Mouse (Mus musculus) 3T3-L1 (cell line): Measurements from ENCODE around the gene Kif13a.

ENCODE experiments used
- DNase-seq: peaks from one replicate; pipeline ENCODE4 v3.0.0-alpha.2; 2015; ENCODE audit warnings: low read depth, low spot score

Gene Kif13a

GRCm38 (mm10) chr13:46929719-46930658 lies at the start of gene Kif13a:
Kif13a (minus strand) TSS chr13:46929867.
- peak; percentile 94 for DNase-seq

GRCm38 (mm10) chr13:46976532-46976931 lies 46.9 kb upstream of the Kif13a start:
- DNase-seq = peak; percentile 18

- DNase-seq = peak; percentile 9
Observed at GRCm38 (mm10) chr13:46975930-46976329, 46.3 kb upstream of the Kif13a start.

- no peak for DNase-seq
Observed at GRCm38 (mm10) chr13:46975031-46975551, 45.4 kb upstream of the Kif13a start.

GRCm38 (mm10) chr13:46970286-46970945 lies 40.7 kb upstream of the Kif13a start:
- DNase-seq = no peak

GRCm38 (mm10) chr13:46968626-46969025 lies 39.0 kb upstream of the Kif13a start:
- DNase-seq = peak; percentile 9

DNA sequence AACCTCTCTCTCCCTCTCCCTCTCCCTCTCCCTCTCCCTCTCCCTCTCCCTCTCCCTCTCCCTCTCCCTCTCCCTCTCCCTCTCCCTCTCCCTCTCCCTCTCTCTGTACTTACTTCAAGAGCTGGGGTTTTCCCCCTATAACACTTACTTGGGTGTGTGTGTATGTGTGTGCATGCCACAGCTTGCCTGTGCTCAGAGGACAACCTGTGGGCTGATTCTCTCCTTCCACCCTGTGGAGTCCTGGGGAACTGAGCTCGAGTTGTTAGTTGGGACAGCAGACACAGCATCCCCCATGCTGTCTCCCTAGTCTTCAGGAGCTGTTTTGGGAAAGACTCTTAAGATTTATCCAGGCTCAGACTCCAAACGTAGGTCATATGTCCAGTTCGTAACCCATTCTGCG lies 37.6 kb upstream of the Kif13a start:
- DNase-seq = no peak

GRCm38 (mm10) chr13:46960878-46961474 lies 31.3 kb upstream of the Kif13a start:
- no peak for DNase-seq

- DNase-seq = peak; percentile 59
Observed at GRCm38 (mm10) chr13:46959139-46959538, 29.5 kb upstream of the Kif13a start.

DNA sequence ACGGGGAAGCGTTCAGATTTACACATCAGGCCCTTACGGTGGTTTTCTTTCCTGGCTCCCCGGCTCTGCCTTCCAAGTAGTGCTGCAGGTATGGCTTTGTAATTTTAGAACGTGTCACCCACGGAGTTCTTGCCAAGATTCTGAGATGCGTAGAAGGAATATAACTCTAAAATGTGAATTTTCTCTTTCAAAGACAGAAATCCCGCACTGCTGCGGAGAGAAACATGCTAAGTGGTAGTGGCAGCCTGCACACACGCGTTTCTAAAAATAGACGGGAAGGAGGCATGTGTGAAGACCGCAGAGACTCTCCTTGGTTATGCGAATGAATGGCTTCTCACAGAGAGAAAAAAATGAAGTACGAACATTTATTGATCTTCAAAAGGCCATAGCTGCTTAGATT lies 21.5 kb upstream of the Kif13a start:
- no peak for DNase-seq

DNA sequence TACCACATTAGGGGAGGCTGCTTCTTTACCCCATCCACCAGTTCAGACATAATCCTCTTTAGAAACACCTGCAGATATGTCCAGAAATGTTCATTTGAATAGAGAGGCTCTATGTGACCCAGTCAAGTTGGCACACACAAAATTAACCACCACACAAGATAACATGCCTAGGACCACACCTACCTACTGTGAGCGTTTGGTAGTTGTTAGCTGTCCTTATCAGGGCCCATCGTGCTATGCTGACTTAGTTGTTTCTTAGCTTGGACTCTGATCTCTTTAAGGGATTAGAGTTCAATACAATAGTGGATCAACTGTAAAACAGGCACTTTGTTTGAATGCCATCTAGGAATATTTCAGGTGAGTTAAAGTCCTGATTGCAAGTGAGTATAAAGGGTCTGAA lies 20.1 kb upstream of the Kif13a start:
- no peak for DNase-seq

GRCm38 (mm10) chr13:46948027-46948426 lies 18.4 kb upstream of the Kif13a start:
- no peak for DNase-seq

DNA sequence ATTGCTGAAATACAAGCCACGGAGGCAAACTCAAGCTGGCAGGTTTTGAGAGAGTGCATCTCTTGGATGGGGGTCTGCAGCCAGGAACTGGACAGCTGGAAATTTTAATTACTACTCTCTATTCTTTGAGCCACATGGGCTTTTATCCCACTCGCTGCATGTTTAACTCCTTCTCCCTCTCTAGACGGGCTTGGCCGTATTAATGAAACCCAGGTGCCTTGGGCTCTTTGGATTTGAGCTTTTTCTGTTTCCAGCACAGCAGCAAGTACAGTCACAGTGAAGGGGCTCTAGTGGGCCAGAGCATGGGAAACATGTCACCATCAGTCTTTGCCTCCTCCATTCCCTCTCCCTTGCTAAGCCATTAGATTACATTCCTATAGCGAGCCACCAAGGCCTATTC lies 16.4 kb upstream of the Kif13a start:
- DNase-seq = no peak

DNA sequence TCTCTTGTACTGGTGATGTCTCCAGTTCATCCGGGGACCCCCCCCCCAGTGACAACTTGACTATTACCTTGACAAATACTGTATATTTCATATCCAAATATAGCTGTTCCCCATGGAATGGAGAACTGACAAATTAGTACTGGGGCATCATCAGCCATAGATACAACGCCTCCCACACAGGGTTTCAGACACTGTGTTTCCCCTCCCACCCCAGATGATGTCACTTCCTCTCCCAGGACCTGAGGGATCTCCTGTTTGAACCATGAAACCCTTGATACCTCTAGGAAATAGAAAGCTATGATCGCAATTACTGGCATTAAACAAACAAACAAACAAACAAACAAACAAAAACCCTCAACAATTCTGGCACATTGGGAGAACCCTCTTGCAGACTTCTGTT lies 15.6 kb upstream of the Kif13a start:
- no peak for DNase-seq

GRCm38 (mm10) chr13:46943294-46943693 lies 13.6 kb upstream of the Kif13a start:
- no peak for DNase-seq

DNA sequence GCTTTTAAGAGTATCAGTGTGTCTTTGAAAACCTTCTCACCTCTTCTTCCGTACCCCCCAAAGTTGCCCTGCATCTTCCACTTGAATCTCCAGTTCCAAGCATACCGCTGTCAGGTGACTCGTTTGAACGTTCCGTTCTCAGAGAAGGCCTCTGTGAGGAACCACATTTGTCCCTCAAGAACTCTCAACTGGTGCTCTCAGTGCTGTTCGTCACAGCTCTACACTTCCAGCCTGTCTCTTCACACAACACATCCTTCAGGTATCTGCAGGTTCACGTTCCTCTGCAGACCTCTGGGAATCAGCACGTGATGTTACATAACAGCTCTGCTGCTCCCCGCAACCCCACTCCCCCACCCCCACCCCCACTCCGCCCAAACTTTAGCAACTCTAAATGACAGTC lies 4.4 kb upstream of the Kif13a start:
- DNase-seq = no peak

DNA sequence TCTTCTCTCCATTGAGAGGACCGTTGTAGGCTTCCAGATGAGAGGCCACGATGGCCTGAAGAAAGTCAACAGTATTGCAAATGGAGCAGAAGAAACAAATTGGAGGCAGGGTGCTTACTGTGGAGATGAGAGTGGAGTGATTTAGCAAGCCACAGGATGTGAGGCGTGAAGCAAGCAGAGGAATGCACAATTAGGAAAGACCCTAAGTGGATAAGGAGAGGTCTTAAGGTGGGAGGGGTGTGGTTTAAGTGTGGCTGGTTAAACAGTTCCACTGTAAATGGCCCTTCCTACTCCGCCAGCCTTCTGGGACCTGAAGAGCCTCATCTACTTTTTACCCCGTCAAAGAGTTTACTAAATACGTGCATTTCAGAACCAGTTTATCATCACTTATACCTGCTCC lies 3.2 kb upstream of the Kif13a start:
- DNase-seq = no peak

DNA sequence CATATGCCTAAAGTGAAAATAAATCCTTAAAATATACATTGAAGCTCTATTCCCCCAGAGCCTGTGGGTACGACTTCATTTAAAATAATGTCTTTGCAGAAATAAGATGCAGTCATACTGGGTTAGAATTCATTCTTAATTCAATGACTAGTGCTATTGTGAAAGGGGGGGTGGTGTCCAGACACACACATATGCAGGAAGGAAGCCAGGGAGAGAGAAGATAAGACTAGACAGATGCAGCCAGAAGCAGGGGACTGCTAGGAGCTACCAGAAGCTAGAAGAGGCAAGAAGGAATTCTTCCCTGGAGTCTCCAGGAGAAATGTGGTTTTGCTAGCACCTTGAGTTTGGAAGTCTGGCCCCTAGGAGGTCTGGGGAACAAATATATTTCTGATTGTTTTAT lies 2.4 kb upstream of the Kif13a start:
- DNase-seq = no peak

DNA sequence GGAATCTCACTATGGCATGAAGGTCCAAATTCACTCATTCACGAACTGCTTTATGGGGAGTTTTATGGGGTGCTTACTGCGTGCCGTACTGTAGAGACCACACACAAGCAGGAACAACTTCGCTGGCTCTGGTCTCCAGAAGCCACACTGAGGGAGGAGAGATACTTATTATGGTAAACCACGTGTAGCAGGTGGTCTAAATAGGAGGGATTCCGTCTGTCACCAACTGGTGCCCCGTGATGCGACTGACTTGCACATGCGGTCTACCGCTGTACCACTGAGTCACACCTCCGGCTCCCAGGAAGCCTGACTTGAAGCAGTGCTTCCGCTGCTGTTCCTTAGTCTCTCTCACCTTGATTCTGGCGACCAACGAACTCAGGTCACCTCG lies 986 bp upstream of the Kif13a start:
- DNase-seq = no peak

- peak; percentile 45 for DNase-seq
Observed at GRCm38 (mm10) chr13:46928961-46929691, 541 bp downstream of the Kif13a start.

- no peak for DNase-seq
Observed at GRCm38 (mm10) chr13:46928404-46928803, 1.3 kb downstream of the Kif13a start.

GRCm38 (mm10) chr13:46925671-46926070 lies 4.0 kb downstream of the Kif13a start:
- no peak for DNase-seq
